Mouse (Mus musculus): ENCODE measurements at regions not wholly inside any gene's neighbourhood (a gene's known extent, or its start where the extent isn't known, plus 50 kb on each side); places are given as distances from the start of the nearest gene placed in this dataset.

DNA sequence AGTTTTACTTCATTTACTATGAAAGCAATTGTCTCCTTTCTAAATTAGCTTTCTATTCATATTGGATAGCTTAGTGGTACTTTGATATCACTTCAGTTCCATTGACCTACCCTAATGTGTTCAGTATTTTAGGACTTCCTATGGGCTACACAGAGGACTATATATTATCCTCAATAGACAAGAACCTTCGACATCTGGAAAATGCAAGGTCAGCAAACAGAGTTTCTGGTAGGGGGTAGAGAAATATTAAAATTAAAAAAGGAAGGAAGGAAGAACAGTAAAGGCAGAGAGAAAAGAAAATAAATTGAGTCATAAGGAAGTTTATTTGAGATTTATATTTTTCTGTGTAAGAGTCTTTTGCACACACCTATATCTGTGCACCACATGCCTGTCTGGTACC lies 107.4 kb upstream of the Insig1 start:
- Histone ChIP-seq H3K36me3 (ENCODE audit: control insufficient read depth, insufficient read depth) (no peaks in the 10 kb centered on the region), H3K27me3 (ENCODE audit: control insufficient read depth, insufficient read depth, low read length) (no peaks in the 10 kb centered on the region), H3K4me1 (ENCODE audit: control insufficient read depth, insufficient read depth, low read length) (no peaks in the 10 kb centered on the region), H3K9me3 (replicated peaks; ENCODE audit: control insufficient read depth, low read length) (no peaks in the 10 kb centered on the region), H3K9ac (ENCODE audit: low read length) (no peak overlapping the region), H3K4me3 (ENCODE audit: low read length) (no peak overlapping the region), H3K27ac (ENCODE audit: low read length) (no peak overlapping the region), H3K4me2 (ENCODE audit: low read depth, low read length) (no peak overlapping the region)
- 82% methylated on average over 1 of the region's 1 CpGs for WGBS
- ATAC-seq (replicated peaks; ENCODE audit: extremely low read depth, insufficient read depth, low FRiP score): no peak

DNA sequence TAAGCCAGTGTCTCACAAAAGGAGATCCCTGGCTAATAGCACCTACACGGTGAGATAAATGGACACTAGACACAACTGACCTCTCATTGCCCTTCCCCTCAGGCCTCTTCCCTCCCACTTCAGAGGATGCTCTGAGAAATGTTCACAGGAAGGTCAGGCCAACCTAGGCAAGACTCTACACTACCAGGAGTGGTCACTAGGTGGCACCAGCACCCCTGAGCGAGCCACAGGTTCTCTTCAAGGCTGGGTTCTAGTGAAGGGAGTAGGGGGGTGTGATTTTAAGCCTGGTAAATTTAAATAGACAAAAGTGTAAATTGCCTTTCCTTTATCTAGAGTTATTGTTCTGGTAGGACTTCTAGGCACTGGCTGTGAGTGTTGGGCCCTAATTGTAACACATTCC lies 76.0 kb upstream of the Insig1 start:
- Histone ChIP-seq H3K27ac (ENCODE audit: low read length) (no peak overlapping the region), H3K9me3 (replicated peaks; ENCODE audit: control insufficient read depth, low read length) (no peaks in the 10 kb centered on the region), H3K27me3 (ENCODE audit: control insufficient read depth, insufficient read depth, low read length) (no peaks in the 10 kb centered on the region; the same call in 1 of the 2 replicates), H3K9ac (ENCODE audit: low read length) (no peak overlapping the region), H3K4me3 (ENCODE audit: low read length) (no peak overlapping the region), H3K36me3 (ENCODE audit: control insufficient read depth, insufficient read depth) (no peaks in the 10 kb centered on the region), H3K4me2 (ENCODE audit: low read depth, low read length) (no peak overlapping the region), H3K4me1 (ENCODE audit: control insufficient read depth, insufficient read depth, low read length) (no peaks in the 10 kb centered on the region)
- ATAC-seq (replicated peaks; ENCODE audit: extremely low read depth, insufficient read depth, low FRiP score): no peak
- 16% methylated on average over 2 of the region's 2 CpGs for WGBS

- 81% methylated on average over 8 of the region's 8 CpGs for WGBS
- ATAC-seq (replicated peaks; ENCODE audit: extremely low read depth, insufficient read depth, low FRiP score): no peak
- no peaks in the 10 kb centered on the region for H3K4me1 ChIP-seq (ENCODE audit: control insufficient read depth, insufficient read depth, low read length)
These were observed 73.4 kb upstream of the Insig1 start for GRCm38 (mm10) chr5:27997751-27998150.

GRCm38 (mm10) chr5:28002922-28003321 lies 68.2 kb upstream of the Insig1 start:
- no peak overlapping the region for H3K4me3 ChIP-seq (ENCODE audit: low read length)
- no peaks in the 10 kb centered on the region for H3K36me3 ChIP-seq (ENCODE audit: control insufficient read depth, insufficient read depth)
- no peaks in the 10 kb centered on the region for H3K27me3 ChIP-seq (ENCODE audit: control insufficient read depth, insufficient read depth, low read length)
- no peak for ATAC-seq (replicated peaks; ENCODE audit: extremely low read depth, insufficient read depth, low FRiP score)
- H3K9ac ChIP-seq (ENCODE audit: low read length): no peak overlapping the region
- H3K27ac ChIP-seq (ENCODE audit: low read length): no peak overlapping the region
- 83% methylated on average over 1 of the region's 1 CpGs for WGBS
- H3K4me2 ChIP-seq (ENCODE audit: low read depth, low read length): no peak overlapping the region
- no peaks in the 10 kb centered on the region for H3K4me1 ChIP-seq (ENCODE audit: control insufficient read depth, insufficient read depth, low read length)
- H3K9me3 ChIP-seq (replicated peaks; ENCODE audit: control insufficient read depth, low read length): no peaks in the 10 kb centered on the region

More at GRCm38 (mm10) chr5:27997751-27998150, 73.4 kb upstream of the Insig1 start:
- H3K4me2 ChIP-seq (ENCODE audit: low read depth, low read length): no peak overlapping the region
- no peak overlapping the region for H3K27ac ChIP-seq (ENCODE audit: low read length)
- H3K4me3 ChIP-seq (ENCODE audit: low read length): no peak overlapping the region
- H3K9me3 ChIP-seq (replicated peaks; ENCODE audit: control insufficient read depth, low read length): no peaks in the 10 kb centered on the region
- H3K27me3 ChIP-seq (ENCODE audit: control insufficient read depth, insufficient read depth, low read length): no peaks in the 10 kb centered on the region
- no peak overlapping the region for H3K9ac ChIP-seq (ENCODE audit: low read length)
- H3K36me3 ChIP-seq (ENCODE audit: control insufficient read depth, insufficient read depth): no peaks in the 10 kb centered on the region

GRCm38 (mm10) chr5:28003756-28004486 lies 67.2 kb upstream of the Insig1 start:
- Histone ChIP-seq H3K27me3 (ENCODE audit: control insufficient read depth, insufficient read depth, low read length) (no peaks in the 10 kb centered on the region), H3K4me3 (ENCODE audit: low read length) (no peak overlapping the region), H3K9ac (ENCODE audit: low read length) (no peak overlapping the region), H3K9me3 (replicated peaks; ENCODE audit: control insufficient read depth, low read length) (no peaks in the 10 kb centered on the region), H3K27ac (ENCODE audit: low read length) (no peak overlapping the region), H3K36me3 (ENCODE audit: control insufficient read depth, insufficient read depth) (no peaks in the 10 kb centered on the region), H3K4me1 (ENCODE audit: control insufficient read depth, insufficient read depth, low read length) (no peaks in the 10 kb centered on the region), H3K4me2 (ENCODE audit: low read depth, low read length) (no peak overlapping the region)
- 60% methylated on average over 6 of the region's 6 CpGs for WGBS
- no peak for ATAC-seq (replicated peaks; ENCODE audit: extremely low read depth, insufficient read depth, low FRiP score)

GRCm38 (mm10) chr5:28004487-28004827 lies 66.7 kb upstream of the Insig1 start:
- H3K9me3 ChIP-seq (replicated peaks; ENCODE audit: control insufficient read depth, low read length): no peaks in the 10 kb centered on the region
- H3K36me3 ChIP-seq (ENCODE audit: control insufficient read depth, insufficient read depth): no peaks in the 10 kb centered on the region
- H3K4me1 ChIP-seq (ENCODE audit: control insufficient read depth, insufficient read depth, low read length): no peaks in the 10 kb centered on the region
- no peak for ATAC-seq (replicated peaks; ENCODE audit: extremely low read depth, insufficient read depth, low FRiP score)
- H3K4me3 ChIP-seq (ENCODE audit: low read length): no peak overlapping the region
- H3K27me3 ChIP-seq (ENCODE audit: control insufficient read depth, insufficient read depth, low read length): no peaks in the 10 kb centered on the region
- H3K27ac ChIP-seq (ENCODE audit: low read length): no peak overlapping the region
- no peak overlapping the region for H3K4me2 ChIP-seq (ENCODE audit: low read depth, low read length)
- no peak overlapping the region for H3K9ac ChIP-seq (ENCODE audit: low read length)

- H3K9me3 ChIP-seq (replicated peaks; ENCODE audit: control insufficient read depth, low read length): no peaks in the 10 kb centered on the region
- ATAC-seq (replicated peaks; ENCODE audit: extremely low read depth, insufficient read depth, low FRiP score): no peak
- H3K9ac ChIP-seq (ENCODE audit: low read length): no peak overlapping the region
- no peaks in the 10 kb centered on the region for H3K36me3 ChIP-seq (ENCODE audit: control insufficient read depth, insufficient read depth)
- no peaks in the 10 kb centered on the region for H3K4me1 ChIP-seq (ENCODE audit: control insufficient read depth, insufficient read depth, low read length)
- 76% methylated on average over 4 of the region's 4 CpGs for WGBS
- H3K4me3 ChIP-seq (ENCODE audit: low read length): no peak overlapping the region
- no peak overlapping the region for H3K27ac ChIP-seq (ENCODE audit: low read length)
- H3K27me3 ChIP-seq (ENCODE audit: control insufficient read depth, insufficient read depth, low read length): no peaks in the 10 kb centered on the region
- no peak overlapping the region for H3K4me2 ChIP-seq (ENCODE audit: low read depth, low read length)
These were observed 61.8 kb upstream of the Insig1 start for GRCm38 (mm10) chr5:28009386-28009785.

DNA sequence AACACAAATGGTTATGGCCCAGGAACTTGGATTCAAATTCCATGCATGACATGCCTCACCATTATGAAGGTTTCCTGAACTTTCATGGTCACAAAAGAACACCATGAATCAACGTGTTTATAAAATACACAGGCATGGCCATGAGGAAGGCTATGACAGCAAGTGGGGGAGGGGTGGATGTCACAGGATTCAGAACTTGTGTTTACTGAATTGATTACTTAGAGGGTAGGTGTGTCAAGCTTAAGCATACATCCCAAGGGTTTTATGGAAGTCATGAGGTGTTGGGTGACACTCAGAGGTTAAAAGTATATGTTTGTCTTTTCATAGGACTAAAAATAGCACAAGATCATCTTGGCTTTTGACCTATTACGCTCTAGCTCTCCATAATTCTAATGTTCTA lies 61.3 kb upstream of the Insig1 start:
- no peak overlapping the region for H3K27ac ChIP-seq (ENCODE audit: low read length)
- H3K9me3 ChIP-seq (replicated peaks; ENCODE audit: control insufficient read depth, low read length): no peaks in the 10 kb centered on the region
- WGBS: 75% methylated on average over 2 of the region's 2 CpGs
- no peak overlapping the region for H3K9ac ChIP-seq (ENCODE audit: low read length)
- no peak for ATAC-seq (replicated peaks; ENCODE audit: extremely low read depth, insufficient read depth, low FRiP score)
- no peaks in the 10 kb centered on the region for H3K36me3 ChIP-seq (ENCODE audit: control insufficient read depth, insufficient read depth)
- H3K27me3 ChIP-seq (ENCODE audit: control insufficient read depth, insufficient read depth, low read length): no peaks in the 10 kb centered on the region
- H3K4me1 ChIP-seq (ENCODE audit: control insufficient read depth, insufficient read depth, low read length): no peaks in the 10 kb centered on the region
- no peak overlapping the region for H3K4me3 ChIP-seq (ENCODE audit: low read length)
- no peak overlapping the region for H3K4me2 ChIP-seq (ENCODE audit: low read depth, low read length)

DNA sequence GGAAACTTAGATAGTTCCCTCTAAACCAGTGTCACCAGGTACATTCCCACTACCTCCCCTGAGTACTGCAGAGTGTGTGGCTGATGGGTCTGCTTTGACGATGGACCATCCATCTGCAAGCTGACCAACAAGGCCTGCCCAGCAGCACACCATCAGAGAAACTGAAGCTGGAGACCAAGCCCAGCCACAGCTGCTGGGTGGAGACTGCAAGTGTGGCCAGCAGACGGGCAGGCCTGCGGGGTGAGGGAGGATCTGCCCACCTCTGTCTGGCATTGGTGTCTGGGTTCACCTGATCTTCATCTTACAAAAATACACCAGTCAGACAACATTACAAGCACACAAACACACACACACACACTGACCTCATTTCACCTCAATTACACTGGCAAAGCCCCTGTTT lies 60.6 kb upstream of the Insig1 start:
- no peak for ATAC-seq (replicated peaks; ENCODE audit: extremely low read depth, insufficient read depth, low FRiP score)
- no peaks in the 10 kb centered on the region for H3K27me3 ChIP-seq (ENCODE audit: control insufficient read depth, insufficient read depth, low read length)
- no peak overlapping the region for H3K4me3 ChIP-seq (ENCODE audit: low read length)
- no peaks in the 10 kb centered on the region for H3K9me3 ChIP-seq (replicated peaks; ENCODE audit: control insufficient read depth, low read length)
- no peak overlapping the region for H3K4me2 ChIP-seq (ENCODE audit: low read depth, low read length)
- no peak overlapping the region for H3K27ac ChIP-seq (ENCODE audit: low read length)
- no peak overlapping the region for H3K9ac ChIP-seq (ENCODE audit: low read length)
- WGBS: 66% methylated on average over 3 of the region's 3 CpGs
- no peaks in the 10 kb centered on the region for H3K4me1 ChIP-seq (ENCODE audit: control insufficient read depth, insufficient read depth, low read length)
- no peaks in the 10 kb centered on the region for H3K36me3 ChIP-seq (ENCODE audit: control insufficient read depth, insufficient read depth)

All from heart, embryonic 16.5 days (tissue).